Mouse (Mus musculus): ENCODE data around the gene Grtp1. TPM values are rescaled to one million over a fixed set of nuclear protein-coding genes. Genes with fewer than 3 reads are reported as not detected.

Gene Grtp1
- total RNA-seq, 2 experiments from 2014 or later = 4.0 to 4.1 TPM

DNA sequence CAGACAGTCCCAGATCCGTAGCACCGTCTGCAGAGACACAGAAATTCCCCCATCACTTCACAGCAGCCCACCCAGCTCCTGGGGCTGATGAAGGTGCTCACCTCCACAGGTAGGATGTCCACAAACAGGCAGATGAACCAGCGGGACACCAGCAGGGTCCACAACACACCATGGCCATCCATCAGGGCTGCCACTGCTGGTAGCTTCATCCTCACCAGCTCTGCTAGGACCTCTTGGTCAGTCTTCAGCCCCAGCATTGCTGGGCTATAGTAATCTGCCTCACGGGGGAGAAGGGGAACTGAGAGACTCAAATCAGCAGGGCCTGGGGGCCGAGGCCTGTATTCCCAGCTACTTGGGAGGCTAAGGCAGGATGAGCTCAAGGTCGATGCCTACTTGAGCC is 20.9 kb downstream of the Grtp1 start:
- TF ChIP-seq CTCF (conservative IDR thresholded peaks at IDR 0.05) = no peak
- no peak overlapping the region for H3K27ac ChIP-seq
- DNase-seq (ENCODE audit: low spot score in 2 of 2) = no peak
- no peak overlapping the region for H3K4me3 ChIP-seq

GRCm38 (mm10) chr8:13178137-13178536 is 22.3 kb downstream of the Grtp1 start:
- no peak for TF ChIP-seq CTCF (conservative IDR thresholded peaks at IDR 0.05)
- DNase-seq (ENCODE audit: low spot score in 2 of 2) = no peak

GRCm38 (mm10) chr8:13177173-13177852 is 23.1 kb downstream of the Grtp1 start:
- no peak overlapping the region for H3K4me3 ChIP-seq
- DNase-seq (ENCODE audit: low spot score in 2 of 2) = no peak
- TF ChIP-seq CTCF (conservative IDR thresholded peaks at IDR 0.05) = no peak
- no peak overlapping the region for H3K27ac ChIP-seq

More at GRCm38 (mm10) chr8:13178137-13178536, 22.3 kb downstream of the Grtp1 start:
- H3K27ac ChIP-seq = no peak overlapping the region
- H3K4me3 ChIP-seq = no peak overlapping the region

GRCm38 (mm10) chr8:13175650-13176049 is 24.8 kb downstream of the Grtp1 start:
- Histone ChIP-seq H3K27ac (no peak overlapping the region), H3K4me3 (no peak overlapping the region)
- TF ChIP-seq CTCF (conservative IDR thresholded peaks at IDR 0.05) = no peak
- no peak for DNase-seq (ENCODE audit: low spot score in 2 of 2)

DNA sequence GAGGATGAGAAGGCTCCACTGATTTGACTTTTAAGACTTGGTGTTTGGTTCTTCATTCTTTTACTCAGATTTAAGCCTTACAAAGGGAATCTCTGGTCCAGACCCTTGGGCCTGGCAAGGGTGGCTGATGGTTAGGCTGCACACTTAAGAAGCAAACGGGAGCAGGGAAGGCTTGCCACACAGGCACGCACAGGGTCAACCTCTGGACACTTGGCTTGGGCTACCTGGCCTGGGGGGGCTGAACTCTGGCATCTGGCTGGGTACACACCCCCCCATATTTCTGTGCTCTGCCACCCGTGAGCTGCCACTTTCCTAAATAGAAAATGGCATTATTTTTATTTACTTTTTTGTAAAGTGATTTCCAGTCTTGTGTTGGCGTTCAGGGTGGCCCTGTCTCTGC is 25.6 kb downstream of the Grtp1 start:
- Histone ChIP-seq H3K27ac (no peak overlapping the region), H3K4me3 (no peak overlapping the region)
- TF ChIP-seq CTCF (conservative IDR thresholded peaks at IDR 0.05) = no peak

GRCm38 (mm10) chr8:13174305-13174704 is 26.1 kb downstream of the Grtp1 start:
- TF ChIP-seq CTCF (conservative IDR thresholded peaks at IDR 0.05) = no peak
- no peak overlapping the region for H3K4me3 ChIP-seq
- no peak overlapping the region for H3K27ac ChIP-seq
- DNase-seq (ENCODE audit: low spot score in 2 of 2) = no peak

More for the DNA sequence above, 25.6 kb downstream of the Grtp1 start:
- DNase-seq (ENCODE audit: low spot score in 2 of 2) = no peak

DNA sequence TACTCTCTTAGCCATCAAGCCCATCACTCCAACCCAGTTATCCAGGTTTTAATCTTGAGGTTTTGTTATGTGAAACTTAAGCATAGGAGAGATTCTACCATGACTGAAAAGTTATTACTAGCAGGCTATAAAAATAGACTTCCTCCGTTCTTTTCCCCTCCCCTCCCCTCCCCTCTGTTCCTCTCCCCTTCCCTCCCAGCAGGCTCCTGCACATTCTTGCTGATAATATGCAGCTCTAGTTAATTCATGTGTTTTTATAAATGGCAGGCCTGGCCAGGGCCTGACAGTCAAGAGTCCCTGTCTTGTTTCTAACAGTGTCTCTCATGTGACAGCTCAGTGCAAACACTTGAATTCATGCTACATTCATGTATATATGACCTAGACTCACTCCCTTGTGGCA is 29.9 kb downstream of the Grtp1 start:
- Histone ChIP-seq H3K27ac (no peak overlapping the region), H3K4me3 (no peak overlapping the region)
- no peak for TF ChIP-seq CTCF (conservative IDR thresholded peaks at IDR 0.05)
- DNase-seq (ENCODE audit: low spot score in 2 of 2) = no peak

DNA sequence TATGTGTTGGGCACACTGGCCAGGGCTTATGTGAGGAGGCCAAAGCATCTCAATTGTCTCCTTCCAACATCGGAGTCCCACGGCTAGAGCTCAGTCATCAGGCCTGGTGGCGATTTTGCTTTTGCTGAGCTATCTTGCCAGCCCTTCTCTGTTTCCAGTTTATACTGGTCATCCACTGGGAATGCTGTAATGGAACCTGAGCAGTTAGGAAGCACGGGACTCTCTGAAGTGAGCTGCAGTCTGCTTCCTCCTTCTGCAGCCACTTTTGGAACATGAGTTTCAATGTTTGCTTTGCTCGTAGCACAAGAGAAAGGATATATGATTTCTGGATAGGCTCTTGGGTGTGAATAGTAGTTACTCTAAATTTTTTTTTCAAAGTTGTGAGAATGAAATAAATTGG is 36.1 kb downstream of the Grtp1 start:
- no peak overlapping the region for H3K27ac ChIP-seq
- DNase-seq (ENCODE audit: low spot score in 2 of 2) = no peak
- no peak overlapping the region for H3K4me3 ChIP-seq
- no peak for TF ChIP-seq CTCF (conservative IDR thresholded peaks at IDR 0.05)

- Histone ChIP-seq H3K4me3 (no peak overlapping the region), H3K27ac (no peak overlapping the region)
- no peak for TF ChIP-seq CTCF (conservative IDR thresholded peaks at IDR 0.05)
- no peak for DNase-seq (ENCODE audit: low spot score in 2 of 2)
Observed at GRCm38 (mm10) chr8:13163563-13163962, 36.9 kb downstream of the Grtp1 start.

DNA sequence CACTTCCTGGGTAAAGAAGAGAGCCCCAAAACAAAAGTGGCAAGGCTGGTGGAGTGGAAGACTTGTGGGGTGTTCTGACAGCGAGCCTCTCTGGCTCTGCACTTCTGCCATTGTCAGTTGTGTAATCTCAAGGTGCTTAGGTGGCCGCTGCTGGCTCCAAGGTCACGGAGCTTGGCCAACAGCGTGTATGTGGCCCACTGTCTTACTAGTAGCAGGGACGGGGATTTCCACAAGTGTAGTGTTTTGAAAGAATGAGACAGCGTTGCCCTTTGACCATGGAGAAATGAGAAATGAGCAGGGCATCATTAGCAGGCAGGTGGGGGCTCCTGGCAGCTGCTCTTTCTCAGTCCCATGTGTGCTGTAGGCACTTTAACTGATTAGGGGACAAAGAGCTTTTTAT is 38.3 kb downstream of the Grtp1 start:
- no peak for DNase-seq (ENCODE audit: low spot score in 2 of 2)
- no peak for TF ChIP-seq CTCF (conservative IDR thresholded peaks at IDR 0.05)
- Histone ChIP-seq H3K27ac (no peak overlapping the region), H3K4me3 (no peak overlapping the region)

DNA sequence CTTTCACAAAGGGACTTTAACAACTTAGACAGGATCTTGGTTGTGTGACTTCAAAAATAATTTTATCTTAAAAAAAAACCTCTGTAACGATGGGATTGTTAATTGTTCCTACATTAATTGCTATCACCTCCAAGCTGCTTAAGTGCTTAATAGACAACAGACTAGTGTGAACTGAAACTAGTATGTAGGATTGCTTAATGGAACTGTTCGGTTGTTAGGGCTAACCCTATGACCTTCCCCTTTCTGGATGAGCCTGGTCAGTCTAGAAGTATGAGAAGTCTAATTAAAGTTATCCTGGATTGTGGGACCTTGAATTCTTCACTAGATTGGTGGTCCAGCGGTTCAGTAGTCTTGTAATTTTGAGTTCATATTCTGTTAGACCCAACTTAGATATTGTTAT is 39.7 kb downstream of the Grtp1 start:
- no peak overlapping the region for H3K27ac ChIP-seq
- peak overlapping the region; percentile 94; the same call in 1 of the 2 replicates for H3K4me3 ChIP-seq
- DNase-seq (ENCODE audit: low spot score in 2 of 2) = no peak
- no peak for TF ChIP-seq CTCF (conservative IDR thresholded peaks at IDR 0.05)

- Histone ChIP-seq H3K4me3 (peak overlapping the region; percentile 94), H3K27ac (peak overlapping the region; percentile 94)
- no peak for DNase-seq (ENCODE audit: low spot score in 2 of 2)
- no peak for TF ChIP-seq CTCF (conservative IDR thresholded peaks at IDR 0.05)
Observed at GRCm38 (mm10) chr8:13159377-13159881, 41.0 kb downstream of the Grtp1 start.

- peak; percentile 98 to 99 for DNase-seq (ENCODE audit: low spot score in 2 of 2)
- no peak for TF ChIP-seq CTCF (conservative IDR thresholded peaks at IDR 0.05)
- Histone ChIP-seq H3K4me3 (peak within 1 kb of the TSS; percentile 94), H3K27ac (peak within 1 kb of the TSS; percentile 94)
Observed at GRCm38 (mm10) chr8:13158718-13159376, 41.6 kb downstream of the Grtp1 start, which contains the start of gene Lamp1. Lamp1 (plus strand) TSS chr8:13159161.

Measured in layer of hippocampus, adult 2 months (tissue).